Mouse (Mus musculus): Measurements from ENCODE around the gene Dnttip2. TPM values are rescaled to one million over a fixed set of nuclear protein-coding genes. Genes with fewer than 3 reads are reported as not detected.
"Not testable (repeated sequence)": the region's sequence is repeated elsewhere in the genome, so short reads cannot be mapped to it uniquely, and the experiment has no call there.

Gene Dnttip2
- polyA plus RNA-seq, 1 experiment from 2014 or later: 70.2 TPM

- no peak overlapping the region for H3K27ac ChIP-seq
- ATAC-seq: no peak
- H3K4me2 ChIP-seq: no peak overlapping the region
- H3K27me3 ChIP-seq: no peaks in the 10 kb centered on the region
- H3K36me3 ChIP-seq (ENCODE audit: poor library complexity, severe bottlenecking): no peaks in the 10 kb centered on the region
- no peak overlapping the region for H3K9ac ChIP-seq
- peaks cover 2% of the 10 kb centered on the region for H3K4me1 ChIP-seq
- WGBS: 39% methylated on average over 3 of the region's 3 CpGs
- H3K9me3 ChIP-seq (replicated peaks): no peaks in the 10 kb centered on the region
- no peak overlapping the region for H3K4me3 ChIP-seq
Observed at GRCm38 (mm10) chr3:122252466-122253253, 21.5 kb upstream of the Dnttip2 start.

GRCm38 (mm10) chr3:122254050-122254449 lies 20.1 kb upstream of the Dnttip2 start:
- ATAC-seq; H3K9me3 ChIP-seq (replicated peaks); H3K4me1 ChIP-seq; H3K4me2 ChIP-seq; H3K9ac ChIP-seq; H3K4me3 ChIP-seq; H3K27ac ChIP-seq; H3K27me3 ChIP-seq; H3K36me3 ChIP-seq (ENCODE audit: poor library complexity, severe bottlenecking): not testable (repeated sequence)
- 89% methylated on average over 7 of the region's 7 CpGs for WGBS

GRCm38 (mm10) chr3:122269986-122270385 lies 4.2 kb upstream of the Dnttip2 start:
- H3K36me3 ChIP-seq (ENCODE audit: poor library complexity, severe bottlenecking): peaks cover 11% of the 10 kb centered on the region
- 72% methylated on average over 5 of the region's 5 CpGs for WGBS
- no peak for ATAC-seq

GRCm38 (mm10) chr3:122272565-122272964 lies 1.6 kb upstream of the Dnttip2 start:
- Histone ChIP-seq H3K36me3 (ENCODE audit: poor library complexity, severe bottlenecking) (peaks cover 18% of the 10 kb centered on the region), H3K4me1 (peaks cover 30% of the 10 kb centered on the region)
- H3K4me2 ChIP-seq; ATAC-seq; H3K4me3 ChIP-seq; H3K9ac ChIP-seq; H3K27me3 ChIP-seq; H3K9me3 ChIP-seq (replicated peaks); H3K27ac ChIP-seq: not testable (repeated sequence)
- WGBS: 86% methylated on average over 1 of the region's 1 CpGs

More at GRCm38 (mm10) chr3:122269986-122270385, 4.2 kb upstream of the Dnttip2 start:
- Histone ChIP-seq H3K27me3 (no peaks in the 10 kb centered on the region), H3K4me2 (no peak overlapping the region), H3K9me3 (replicated peaks) (no peaks in the 10 kb centered on the region), H3K27ac (no peak overlapping the region), H3K4me3 (no peak overlapping the region), H3K4me1 (peaks cover 4% of the 10 kb centered on the region), H3K9ac (no peak overlapping the region)

GRCm38 (mm10) chr3:122273407-122274240 lies 564 bp upstream of the Dnttip2 start:
- H3K9ac ChIP-seq: peak overlapping the region; percentile 87
- H3K36me3 ChIP-seq (ENCODE audit: poor library complexity, severe bottlenecking): peaks cover 28% of the 10 kb centered on the region
- peaks cover 40% of the 10 kb centered on the region for H3K4me1 ChIP-seq
- no peaks in the 10 kb centered on the region for H3K27me3 ChIP-seq
- 8% methylated on average over 20 of the region's 20 CpGs for WGBS
- peak; percentile 93 for ATAC-seq
- H3K4me3 ChIP-seq: peak overlapping the region; percentile 89
- peak overlapping the region; percentile 42 for H3K4me2 ChIP-seq
- no peaks in the 10 kb centered on the region for H3K9me3 ChIP-seq (replicated peaks)
- peak overlapping the region; percentile 44; the same call in 1 of the 2 replicates for H3K27ac ChIP-seq

- Histone ChIP-seq H3K36me3 (ENCODE audit: poor library complexity, severe bottlenecking) (peaks cover 43% of the 10 kb centered on the region), H3K4me2 (peak overlapping the region; percentile 90), H3K27ac (no peak overlapping the region), H3K27me3 (no peaks in the 10 kb centered on the region), H3K4me3 (peak overlapping the region; percentile 89), H3K4me1 (peaks cover 40% of the 10 kb centered on the region), H3K9ac (peak overlapping the region; percentile 87), H3K9me3 (replicated peaks) (no peaks in the 10 kb centered on the region)
- no peak for ATAC-seq
- WGBS: 72% methylated on average over 10 of the region's 10 CpGs
Observed at GRCm38 (mm10) chr3:122275111-122275510, 923 bp downstream of the Dnttip2 start.

- WGBS: 78% methylated on average over 5 of the region's 5 CpGs
- no peak for ATAC-seq
- Histone ChIP-seq H3K27ac (no peak overlapping the region), H3K4me1 (peaks cover 10% of the 10 kb centered on the region), H3K9me3 (replicated peaks) (no peaks in the 10 kb centered on the region), H3K9ac (no peak overlapping the region), H3K4me2 (no peak overlapping the region), H3K4me3 (no peak overlapping the region), H3K36me3 (ENCODE audit: poor library complexity, severe bottlenecking) (peaks cover 36% of the 10 kb centered on the region), H3K27me3 (no peaks in the 10 kb centered on the region)
Observed at GRCm38 (mm10) chr3:122287195-122287594, 13.0 kb downstream of the Dnttip2 start.

- ATAC-seq: no peak
- peaks cover 15% of the 10 kb centered on the region for H3K4me1 ChIP-seq
- no peak overlapping the region for H3K27ac ChIP-seq
- 87% methylated on average over 5 of the region's 5 CpGs for WGBS
- H3K36me3 ChIP-seq (ENCODE audit: poor library complexity, severe bottlenecking): peaks cover 21% of the 10 kb centered on the region
- H3K9ac ChIP-seq: no peak overlapping the region
- H3K9me3 ChIP-seq (replicated peaks): no peaks in the 10 kb centered on the region
- H3K4me2 ChIP-seq: no peak overlapping the region
- no peaks in the 10 kb centered on the region for H3K27me3 ChIP-seq
- H3K4me3 ChIP-seq: no peak overlapping the region
Observed at GRCm38 (mm10) chr3:122288613-122289195, 14.5 kb downstream of the Dnttip2 start.

- not testable (repeated sequence) for H3K4me3 ChIP-seq; H3K4me2 ChIP-seq; H3K9ac ChIP-seq; H3K9me3 ChIP-seq (replicated peaks); H3K27ac ChIP-seq; ATAC-seq; H3K27me3 ChIP-seq
- Histone ChIP-seq H3K36me3 (ENCODE audit: poor library complexity, severe bottlenecking) (peaks cover 15% of the 10 kb centered on the region), H3K4me1 (peaks cover 18% of the 10 kb centered on the region)
- WGBS: 76% methylated on average over 4 of the region's 4 CpGs
Observed at GRCm38 (mm10) chr3:122289344-122289743, 15.2 kb downstream of the Dnttip2 start.

- no peak for ATAC-seq
- Histone ChIP-seq H3K4me2 (no peak overlapping the region), H3K9ac (no peak overlapping the region), H3K27ac (no peak overlapping the region), H3K36me3 (ENCODE audit: poor library complexity, severe bottlenecking) (peaks cover 4% of the 10 kb centered on the region; the same call in 1 of the 2 replicates), H3K27me3 (no peaks in the 10 kb centered on the region), H3K9me3 (replicated peaks) (no peaks in the 10 kb centered on the region), H3K4me1 (peaks cover 32% of the 10 kb centered on the region), H3K4me3 (no peak overlapping the region)
- 86% methylated on average over 7 of the region's 7 CpGs for WGBS
Observed at GRCm38 (mm10) chr3:122290696-122291095, 16.5 kb downstream of the Dnttip2 start.

- no peaks in the 10 kb centered on the region for H3K27me3 ChIP-seq
- no peak overlapping the region; the same call in 1 of the 2 replicates for H3K27ac ChIP-seq
- ATAC-seq: no peak
- peak overlapping the region; percentile 70 for H3K4me2 ChIP-seq
- WGBS: 38% methylated on average over 12 of the region's 12 CpGs
- peak overlapping the region; percentile 85 for H3K4me3 ChIP-seq
- H3K4me1 ChIP-seq: peaks cover 33% of the 10 kb centered on the region
- no peaks in the 10 kb centered on the region for H3K9me3 ChIP-seq (replicated peaks)
- H3K9ac ChIP-seq: peak overlapping the region; percentile 96; the same call in 1 of the 2 replicates
- H3K36me3 ChIP-seq (ENCODE audit: poor library complexity, severe bottlenecking): no peaks in the 10 kb centered on the region
Observed at GRCm38 (mm10) chr3:122291828-122292227, 17.6 kb downstream of the Dnttip2 start.
